In the genomic region with DNA sequence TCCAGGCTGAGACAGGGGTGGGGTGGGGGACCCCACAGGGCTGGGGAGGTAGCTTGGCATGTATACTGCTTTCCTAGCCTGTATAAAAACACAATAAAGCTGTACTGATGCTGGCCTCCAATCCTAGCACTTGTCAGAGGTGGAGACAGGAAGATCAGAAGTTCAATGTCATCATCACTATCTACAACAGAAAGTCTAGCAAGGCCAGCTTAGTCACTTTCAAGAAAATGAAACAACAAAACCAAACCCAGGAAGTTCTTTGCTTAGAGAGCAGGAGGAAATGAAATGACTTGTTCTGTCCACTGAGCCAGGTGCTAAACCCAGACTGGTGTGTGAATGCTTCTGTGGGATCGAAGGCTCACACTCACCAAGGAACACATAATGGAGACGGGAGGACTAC, we compare ENCODE assay signal across 19 mouse cellular contexts. TPM values are rescaled to one million over a fixed set of nuclear protein-coding genes. Genes with fewer than 3 reads are reported as not detected.
DNase-seq lines count a peak whose midpoint lies in the region; ATAC-seq and TF ChIP-seq lines count a peak whose summit lies in the region.
"Had no signal": no experiment of that assay in that cellular context is flagged by ENCODE, and none has a peak within 500 bp of the region (broad histone marks: within the 10 kb centered on the region; RNA-seq: fewer than 3 reads in every experiment).

No protein-coding gene starts in this region.

- no peak overlapping the region for H3K4me2 ChIP-seq in stomach, postnatal 0 days (replicated peaks; ENCODE audit: low read depth)
- H3K4me2 ChIP-seq: hindbrain, embryonic 14.5 days; limb, embryonic 13.5 days; lung, embryonic 14.5 days; midbrain, embryonic 11.5 days had no signal

- WGBS in stomach, postnatal 0 days, result 85% methylated on average over 2 of the region's 2 CpGs

- no peak for TF ChIP-seq EP300 in stomach, postnatal 0 days (optimal IDR thresholded peaks at IDR 0.05)

- H3K27ac ChIP-seq in stomach, postnatal 0 days (replicated peaks), result peak overlapping the region; percentile 61; the same call in 1 of the 2 replicates
- H3K27ac ChIP-seq: forebrain, embryonic 10.5 days; heart, adult 2 months; hindbrain, embryonic 14.5 days; limb, embryonic 13.5 days had no signal

- H3K4me1 ChIP-seq in megakaryocyte, embryonic 14.5 days, result peaks cover 58% of the 10 kb centered on the region
- no peaks in the 10 kb centered on the region for H3K4me1 ChIP-seq in stomach, postnatal 0 days (replicated peaks; ENCODE audit: control insufficient read depth, insufficient read depth)
- H3K4me1 ChIP-seq: forebrain, embryonic 10.5 days; limb, embryonic 13.5 days had no signal

- no peak for DNase-seq in stomach, postnatal 0 days (ENCODE audit: low spot score)
- no peak for DNase-seq in gastrocnemius, postnatal 25 days
- no peak for DNase-seq in adrenal gland, adult 2 months
- DNase-seq: cerebellum, adult 8-10 months; heart, adult 2 months; heart, postnatal 36 days; kidney, adult 11 months; lung, embryonic 14.5 days; lung, postnatal 36 days; right cerebral cortex, postnatal 14 days had no signal

- H3K27me3 ChIP-seq in megakaryocyte, embryonic 14.5 days (replicated peaks), result no peaks in the 10 kb centered on the region
- no peaks in the 10 kb centered on the region for H3K27me3 ChIP-seq in stomach, postnatal 0 days (ENCODE audit: control insufficient read depth, insufficient read depth, low read length)
- H3K27me3 ChIP-seq: limb, embryonic 13.5 days had no signal

- peak overlapping the region; percentile 59 for H3K4me3 ChIP-seq in megakaryocyte, embryonic 14.5 days (replicated peaks)
- no peak overlapping the region for H3K4me3 ChIP-seq in stomach, postnatal 0 days (ENCODE audit: low read depth, low read length)
- H3K4me3 ChIP-seq: forebrain, embryonic 10.5 days; heart, adult 2 months; limb, embryonic 13.5 days had no signal

- no peak; the same call in 1 of the 2 replicates for ATAC-seq in megakaryocyte, adult 5-6 weeks (ENCODE audit: poor library complexity, severe bottlenecking)
- ATAC-seq in CD4-positive, CD25-positive, alpha-beta regulatory T cell, adult 4 months, result peak; percentile 89
- ATAC-seq in inflammation-experienced regulatory T-cells, adult 6 months, result peak; percentile 89
- ATAC-seq in stomach, postnatal 0 days (ENCODE audit: low FRiP score, low TSS enrichment), result 0 out of 2 replicates have a peak, but pooled peaks have one; percentile 33

- H3K36me3 ChIP-seq in megakaryocyte, embryonic 14.5 days (replicated peaks; ENCODE audit: low read length), result peaks cover 98% of the 10 kb centered on the region
- H3K36me3 ChIP-seq in stomach, postnatal 0 days (ENCODE audit: control insufficient read depth, insufficient read depth, low read length), result peaks cover 44% of the 10 kb centered on the region

- H3K9me3 ChIP-seq in megakaryocyte, embryonic 14.5 days, result no peaks in the 10 kb centered on the region
- H3K9me3 ChIP-seq in stomach, postnatal 0 days (ENCODE audit: control insufficient read depth, low read length), result no peaks in the 10 kb centered on the region
- H3K9me3 ChIP-seq: forebrain, embryonic 10.5 days; limb, embryonic 13.5 days had no signal

- no peak for TF ChIP-seq CTCF in stomach, postnatal 0 days (IDR thresholded peaks at IDR 0.05; ENCODE audit: low read depth)

- no peak overlapping the region for H3K9ac ChIP-seq in stomach, postnatal 0 days (ENCODE audit: low read length)
- H3K9ac ChIP-seq: hindbrain, embryonic 14.5 days; limb, embryonic 13.5 days; lung, embryonic 14.5 days had no signal

RNA-seq across cellular contexts. Expression of gene Cnp, which starts 13.8 kb away (rescaled TPM):
- 13.3 and 17.1 TPM in 2 replicates for polyA plus RNA-seq in megakaryocyte, embryonic 14.5 days (2012; ENCODE audit: insufficient read depth, low replicate concordance)
- total RNA-seq in megakaryocyte, adult 5-6 weeks (2015), result 9.5 and 11.3 TPM in 2 replicates
- 22.2 and 23.9 TPM in 2 replicates for total RNA-seq in megakaryocyte, adult 5-6 weeks (2017)
- 100 to 1,000 TPM; 185 to 348 TPM for polyA plus RNA-seq in CD4-positive, CD25-positive, alpha-beta regulatory T cell, adult 4 months (2017; shearing (Covaris generic))
- polyA plus RNA-seq in inflammation-experienced regulatory T-cells, adult 6 months (2017; shearing (Covaris generic)), result 100 to 1,000 TPM; 159 to 192 (median 165) TPM
- polyA plus RNA-seq in stomach, postnatal 0 days (2015; fragmentation: Nextera tagmentation; extraction: Ambion mirVana), result 23.5 and 25.7 TPM in 2 replicates
- total RNA-seq in gastrocnemius, postnatal 25 days (2021), result 1 to 10 TPM; 8.6 to 9.6 TPM
- total RNA-seq in adrenal gland, adult 2 months (2021), result 10 to 100 TPM; 38.3 to 55.4 TPM
- polyA plus RNA-seq in adrenal gland, adult 2 months (2012; rRNA removed), result 29.4 and 36.5 TPM in 2 replicates

RNA-seq across cellular contexts. Expression of gene Nkiras2, which starts 30.6 kb away (rescaled TPM):
- 62.7 and 103 TPM in 2 replicates for polyA plus RNA-seq in megakaryocyte, embryonic 14.5 days (2012; ENCODE audit: insufficient read depth, low replicate concordance)
- total RNA-seq in megakaryocyte, adult 5-6 weeks (2015), result 47.7 and 52.7 TPM in 2 replicates
- 36.0 and 45.5 TPM in 2 replicates for total RNA-seq in megakaryocyte, adult 5-6 weeks (2017)
- polyA plus RNA-seq in CD4-positive, CD25-positive, alpha-beta regulatory T cell, adult 4 months (2017; shearing (Covaris generic)), result 10 to 100 TPM; 27.1 to 30.3 TPM
- polyA plus RNA-seq in inflammation-experienced regulatory T-cells, adult 6 months (2017; shearing (Covaris generic)), result 10 to 100 TPM; 24.1 to 32.6 (median 27.2) TPM
- 59.0 and 63.1 TPM in 2 replicates for polyA plus RNA-seq in stomach, postnatal 0 days (2015; fragmentation: Nextera tagmentation; extraction: Ambion mirVana)
- 10 to 100 TPM; 19.9 to 21.5 TPM for total RNA-seq in gastrocnemius, postnatal 25 days (2021)
- 10 to 100 TPM; 32.5 to 36.0 TPM for total RNA-seq in adrenal gland, adult 2 months (2021)
- polyA plus RNA-seq in adrenal gland, adult 2 months (2012; rRNA removed), result 50.9 and 59.4 TPM in 2 replicates

RNA-seq across cellular contexts. Expression of gene Dnajc7, which starts 31.5 kb away (rescaled TPM):
- 1.8 and 86.6 TPM in 2 replicates for polyA plus RNA-seq in megakaryocyte, embryonic 14.5 days (2012; ENCODE audit: insufficient read depth, low replicate concordance)
- total RNA-seq in megakaryocyte, adult 5-6 weeks (2015), result 98.1 and 124 TPM in 2 replicates
- total RNA-seq in megakaryocyte, adult 5-6 weeks (2017), result 145 and 172 TPM in 2 replicates
- polyA plus RNA-seq in CD4-positive, CD25-positive, alpha-beta regulatory T cell, adult 4 months (2017; shearing (Covaris generic)), result 100 to 1,000 TPM; 426 to 510 TPM
- polyA plus RNA-seq in inflammation-experienced regulatory T-cells, adult 6 months (2017; shearing (Covaris generic)), result 100 to 1,000 TPM; 283 to 389 (median 360) TPM
- polyA plus RNA-seq in stomach, postnatal 0 days (2015; fragmentation: Nextera tagmentation; extraction: Ambion mirVana), result 91.9 and 96.1 TPM in 2 replicates
- 100 to 1,000 TPM; 123 to 126 TPM for total RNA-seq in gastrocnemius, postnatal 25 days (2021)
- 100 to 1,000 TPM; 174 to 177 TPM for total RNA-seq in adrenal gland, adult 2 months (2021)
- 9.3 and 11.7 TPM in 2 replicates for polyA plus RNA-seq in adrenal gland, adult 2 months (2012; rRNA removed)

RNA-seq across cellular contexts. Expression of gene Ttc25, which starts 43.1 kb away (rescaled TPM):
- polyA plus RNA-seq in megakaryocyte, embryonic 14.5 days (2012; ENCODE audit: insufficient read depth, low replicate concordance), result 0.29 TPM in 1 of 2 replicates, not detected in the other
- total RNA-seq in megakaryocyte, adult 5-6 weeks (2015), result 0.16 and 0.96 TPM in 2 replicates
- not detected in 2 replicates for total RNA-seq in megakaryocyte, adult 5-6 weeks (2017)
- under 1 TPM in 1 of 2 experiments, not detected in 1; 0.24 TPM for polyA plus RNA-seq in CD4-positive, CD25-positive, alpha-beta regulatory T cell, adult 4 months (2017; shearing (Covaris generic))
- under 1 TPM in 2 of 3 experiments, not detected in 1; 0.15 to 0.21 TPM for polyA plus RNA-seq in inflammation-experienced regulatory T-cells, adult 6 months (2017; shearing (Covaris generic))
- polyA plus RNA-seq in stomach, postnatal 0 days (2015; fragmentation: Nextera tagmentation; extraction: Ambion mirVana), result 0.17 and 0.33 TPM in 2 replicates
- total RNA-seq in gastrocnemius, postnatal 25 days (2021), result under 1 TPM; 0.36 to 0.38 TPM
- total RNA-seq in adrenal gland, adult 2 months (2021), result 10 to 100 TPM in 1 of 2 experiments, 1 to 10 TPM in 1; 3.5 to 11.4 TPM
- polyA plus RNA-seq in adrenal gland, adult 2 months (2012; rRNA removed), result 1.3 and 1.6 TPM in 2 replicates
- polyA plus RNA-seq: large intestine, adult 2 months had no signal
